Mouse (Mus musculus) heart, embryonic 14.5 days (tissue): ENCODE data around the gene Atp4b. TPM values are rescaled to one million over a fixed set of nuclear protein-coding genes. Genes with fewer than 3 reads are reported as not detected.

Source experiments
- ATAC-seq: fragments of 200-750 bp; cut with Nextera tagmentation; 2 replicates; pipeline ENCODE4 v1.8.0; 2017; ENCODE audit warnings: low read depth, moderate TSS enrichment; ENCODE audit not compliant: insufficient number of reproducible peaks, insufficient read depth, low FRiP score
- H3K27ac ChIP-seq, 2 experiments: fragments of 200-500 bp in 1 of 2; fragments of 300-500 bp in 1 of 2; sonication (generic) in 1 of 2; replicated peaks in 1 of 2; 2 replicates each; pipeline ENCODE4 v1.5.1; 2012 to 2014; ENCODE audit warnings: low read depth in 2 of 2, low read length in 2 of 2, control low read depth in 1 of 2, mild to moderate bottlenecking in 1 of 2, mixed read lengths in 1 of 2; ENCODE audit not compliant: control insufficient read depth in 1 of 2, insufficient read depth in 1 of 2
- H3K27me3 ChIP-seq: fragments of 300-500 bp; sonication (generic); 2 replicates; pipeline ENCODE4 v1.6.1; 2014; ENCODE audit warnings: mild to moderate bottlenecking, low read length, control low read depth; ENCODE audit not compliant: control insufficient read depth, insufficient read depth
- H3K36me3 ChIP-seq: fragments of 300-500 bp; sonication (generic); 2 replicates; pipeline ENCODE4 v1.6.1; 2014; ENCODE audit warnings: mild to moderate bottlenecking, control low read depth, low read length, mixed read lengths; ENCODE audit not compliant: control insufficient read depth, insufficient read depth
- H3K4me1 ChIP-seq, 2 experiments: fragments of 200-500 bp in 1 of 2; fragments of 300-500 bp in 1 of 2; sonication (generic) in 1 of 2; 2 replicates each; pipeline ENCODE4 v1.6.1; 2012 to 2014; ENCODE audit warnings: low read length in 2 of 2, control low read depth in 1 of 2, mixed read lengths in 1 of 2; ENCODE audit not compliant: control insufficient read depth in 2 of 2, insufficient read depth in 2 of 2
- H3K4me2 ChIP-seq: fragments of 300-500 bp; sonication (generic); 2 replicates; pipeline ENCODE4 v1.6.1; 2014; ENCODE audit warnings: mild to moderate bottlenecking, low read length
- H3K4me3 ChIP-seq, 2 experiments: fragments of 200-500 bp in 1 of 2; fragments of 300-500 bp in 1 of 2; sonication (generic) in 1 of 2; 2 replicates each; pipeline ENCODE4 v1.5.1; 2012 to 2014; ENCODE audit warnings: low read length in 2 of 2, mild to moderate bottlenecking in 2 of 2, control low read depth in 1 of 2, low read depth in 1 of 2, moderate library complexity in 1 of 2; ENCODE audit not compliant: control insufficient read depth in 1 of 2, insufficient read depth in 1 of 2
- H3K9ac ChIP-seq: fragments of 300-500 bp; sonication (generic); 2 replicates; pipeline ENCODE4 v1.6.1; 2014; ENCODE audit warnings: mild to moderate bottlenecking, low read length
- H3K9me3 ChIP-seq: fragments of 300-500 bp; sonication (generic); 2 replicates; pipeline ENCODE4 v1.6.1; 2016; ENCODE audit warnings: low read length, control low read depth; ENCODE audit not compliant: control insufficient read depth
- WGBS: fragments of 180-500 bp; shearing (Covaris S2); extraction: QIAGEN DNeasy Blood & Tissue Kit; methylation state at CpG from one replicate; pipeline ENCODE4 v1.1.7; 2014; 5-methylcytosine and 5-hydroxymethylcytosine counted together
- polyA plus RNA-seq: library from polyadenylated mRNA; unstranded; fragments of >200 nt; fragmentation: Nextera tagmentation; extraction: Ambion mirVana; gene quantifications from 2 replicates; pipeline ENCODE4 v1.2.1, GENCODE M21; 2014

Gene Atp4b
- polyA plus RNA-seq, 1 experiment from 2014 or later: not detected

- no peak overlapping the region for H3K9ac ChIP-seq
- H3K36me3 ChIP-seq: no peaks in the 10 kb centered on the region
- H3K27me3 ChIP-seq: peaks cover 3% of the 10 kb centered on the region; the same call in 1 of the 2 replicates
- no peaks in the 10 kb centered on the region for H3K9me3 ChIP-seq
- no peaks in the 10 kb centered on the region for H3K4me1 ChIP-seq
- WGBS: 75% methylated on average over 9 of the region's 9 CpGs
- H3K4me3 ChIP-seq: no peak overlapping the region
- no peak overlapping the region for H3K4me2 ChIP-seq
- no peak for ATAC-seq
- H3K27ac ChIP-seq: no peak overlapping the region
These were observed 31.5 kb upstream of the Atp4b start for GRCm38 (mm10) chr8:13428156-13428555.

- Histone ChIP-seq H3K4me2 (no peak overlapping the region), H3K4me1 (no peaks in the 10 kb centered on the region), H3K4me3 (no peak overlapping the region), H3K9me3 (no peaks in the 10 kb centered on the region), H3K27me3 (peaks cover 3% of the 10 kb centered on the region; the same call in 1 of the 2 replicates), H3K9ac (no peak overlapping the region), H3K27ac (no peak overlapping the region), H3K36me3 (no peaks in the 10 kb centered on the region)
- no peak for ATAC-seq
- 63% methylated on average over 6 of the region's 6 CpGs for WGBS
These were observed 30.7 kb upstream of the Atp4b start for GRCm38 (mm10) chr8:13427351-13427750.

GRCm38 (mm10) chr8:13420970-13421369 is 24.3 kb upstream of the Atp4b start:
- no peaks in the 10 kb centered on the region for H3K27me3 ChIP-seq
- no peak for ATAC-seq
- H3K4me3 ChIP-seq: no peak overlapping the region
- no peaks in the 10 kb centered on the region for H3K9me3 ChIP-seq
- H3K9ac ChIP-seq: no peak overlapping the region
- no peaks in the 10 kb centered on the region for H3K4me1 ChIP-seq
- no peak overlapping the region for H3K4me2 ChIP-seq
- no peaks in the 10 kb centered on the region for H3K36me3 ChIP-seq
- WGBS: 90% methylated on average over 6 of the region's 6 CpGs
- no peak overlapping the region for H3K27ac ChIP-seq

GRCm38 (mm10) chr8:13419111-13419639 is 22.6 kb upstream of the Atp4b start:
- no peak for ATAC-seq

GRCm38 (mm10) chr8:13415879-13416278 is 19.3 kb upstream of the Atp4b start:
- H3K27me3 ChIP-seq: no peaks in the 10 kb centered on the region; the same call in 1 of the 2 replicates
- ATAC-seq: no peak
- no peaks in the 10 kb centered on the region for H3K9me3 ChIP-seq
- H3K27ac ChIP-seq: no peak overlapping the region
- no peak overlapping the region for H3K4me2 ChIP-seq
- no peaks in the 10 kb centered on the region for H3K4me1 ChIP-seq
- no peak overlapping the region for H3K9ac ChIP-seq
- WGBS: 68% methylated on average over 10 of the region's 10 CpGs
- no peaks in the 10 kb centered on the region for H3K36me3 ChIP-seq
- no peak overlapping the region for H3K4me3 ChIP-seq

More at GRCm38 (mm10) chr8:13419111-13419639, 22.6 kb upstream of the Atp4b start:
- WGBS: 67% methylated on average over 2 of the region's 2 CpGs
- Histone ChIP-seq H3K4me2 (no peak overlapping the region), H3K4me3 (no peak overlapping the region), H3K4me1 (no peaks in the 10 kb centered on the region), H3K9me3 (no peaks in the 10 kb centered on the region), H3K27ac (no peak overlapping the region), H3K36me3 (no peaks in the 10 kb centered on the region), H3K27me3 (no peaks in the 10 kb centered on the region; the same call in 1 of the 2 replicates), H3K9ac (no peak overlapping the region)

- no peak overlapping the region for H3K4me3 ChIP-seq
- no peaks in the 10 kb centered on the region for H3K4me1 ChIP-seq
- H3K36me3 ChIP-seq: no peaks in the 10 kb centered on the region
- no peak overlapping the region for H3K4me2 ChIP-seq
- WGBS: 54% methylated on average over 12 of the region's 12 CpGs
- H3K9ac ChIP-seq: no peak overlapping the region
- no peak overlapping the region for H3K27ac ChIP-seq
- H3K9me3 ChIP-seq: no peaks in the 10 kb centered on the region
- ATAC-seq: no peak
- H3K27me3 ChIP-seq: no peaks in the 10 kb centered on the region; the same call in 1 of the 2 replicates
These were observed 17.3 kb upstream of the Atp4b start for GRCm38 (mm10) chr8:13413823-13414390.

- Histone ChIP-seq H3K27ac (no peak overlapping the region), H3K9me3 (no peaks in the 10 kb centered on the region), H3K9ac (no peak overlapping the region), H3K36me3 (no peaks in the 10 kb centered on the region), H3K4me2 (no peak overlapping the region), H3K4me3 (no peak overlapping the region), H3K27me3 (no peaks in the 10 kb centered on the region; the same call in 1 of the 2 replicates), H3K4me1 (no peaks in the 10 kb centered on the region)
- ATAC-seq: no peak
- 55% methylated on average over 13 of the region's 13 CpGs for WGBS
These were observed 16.4 kb upstream of the Atp4b start for GRCm38 (mm10) chr8:13412891-13413558.
